Mouse (Mus musculus) brain, embryonic 14.5 days (tissue): ENCODE results near the gene Dcaf8. TPM values are rescaled to one million over a fixed set of nuclear protein-coding genes. Genes with fewer than 3 reads are reported as not detected.
A peak's percentile ranks its signal among the peaks of the same experiment; 100 is the strongest.

Experiments used
- DNase-seq: peaks from one replicate; pipeline ENCODE4 v3.0.0-alpha.2; 2011; ENCODE audit warnings: low read depth
- CTCF ChIP-seq: fragments of 200-500 bp; IDR thresholded peaks from 2 replicates; pipeline ENCODE4 v1.5.1; 2012; ENCODE audit warnings: inconsistent platforms, mild to moderate bottlenecking, moderate library complexity, borderline replicate concordance; ENCODE audit not compliant: insufficient read depth, insufficient read length; ENCODE audit errors: extremely low read depth
- POLR2A ChIP-seq: fragments of 200-500 bp; IDR thresholded peaks from 2 replicates; pipeline ENCODE4 v1.6.1; 2012; ENCODE audit warnings: mild to moderate bottlenecking, inconsistent platforms, borderline replicate concordance; ENCODE audit not compliant: poor library complexity, insufficient read depth, insufficient read length, severe bottlenecking; ENCODE audit errors: extremely low read depth
- polyA plus RNA-seq: library from polyadenylated mRNA; depleted of rRNA; stranded (reverse); fragments of >200 nt; gene quantifications from 2 replicates; pipeline ENCODE4 v1.2.3, GENCODE M21; 2012

Gene Dcaf8
- polyA plus RNA-seq, 1 experiment = 76.6 TPM

GRCm38 (mm10) chr1:172198316-172198715 is 50.4 kb downstream of the Dcaf8 start:
- TF ChIP-seq POLR2A (no peak), CTCF (no peak)

DNA sequence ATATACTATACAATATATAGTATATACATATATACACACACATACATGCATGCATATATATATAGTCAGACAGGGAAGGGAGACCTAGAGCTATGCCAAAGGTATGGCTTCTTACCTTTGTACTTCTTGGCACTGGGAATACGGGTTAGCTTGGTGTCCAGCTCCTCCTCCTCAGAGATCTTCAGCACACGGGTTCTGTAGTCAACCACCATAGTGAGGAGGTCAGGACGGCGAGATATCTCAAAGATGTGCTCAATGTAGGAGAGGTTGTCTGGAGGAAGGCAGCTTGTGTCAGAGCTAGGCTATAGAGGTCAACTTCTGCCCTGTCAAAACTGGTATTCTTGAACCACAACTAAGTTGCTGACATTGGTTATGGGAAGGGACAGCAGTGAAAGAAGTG is 51.1 kb downstream of the Dcaf8 start:
- DNase-seq = no peak
- TF ChIP-seq POLR2A (no peak), CTCF (no peak)

More at GRCm38 (mm10) chr1:172198316-172198715, 50.4 kb downstream of the Dcaf8 start:
- no peak for DNase-seq

DNA sequence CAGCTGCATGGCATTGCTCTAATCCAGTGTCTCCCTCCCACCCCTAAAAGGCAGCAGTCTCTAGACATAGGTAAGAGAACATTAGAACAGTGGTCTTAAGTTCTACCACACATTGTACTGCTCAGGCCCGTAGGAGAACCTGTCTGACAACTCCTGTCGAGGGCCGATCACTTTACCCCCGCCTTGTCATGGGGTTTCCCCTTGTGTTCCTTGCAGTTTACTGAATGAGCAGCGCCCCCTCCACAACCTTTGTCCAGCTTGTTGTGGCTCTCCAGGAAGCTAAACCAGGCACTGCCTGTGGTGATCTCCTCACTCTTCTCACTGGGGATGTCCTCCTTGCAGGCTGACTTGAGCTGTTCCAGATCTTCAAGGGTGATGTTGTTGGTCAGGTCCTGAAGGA is 52.3 kb downstream of the Dcaf8 start:
- DNase-seq = no peak
- TF ChIP-seq POLR2A (no peak), CTCF (no peak)

DNA sequence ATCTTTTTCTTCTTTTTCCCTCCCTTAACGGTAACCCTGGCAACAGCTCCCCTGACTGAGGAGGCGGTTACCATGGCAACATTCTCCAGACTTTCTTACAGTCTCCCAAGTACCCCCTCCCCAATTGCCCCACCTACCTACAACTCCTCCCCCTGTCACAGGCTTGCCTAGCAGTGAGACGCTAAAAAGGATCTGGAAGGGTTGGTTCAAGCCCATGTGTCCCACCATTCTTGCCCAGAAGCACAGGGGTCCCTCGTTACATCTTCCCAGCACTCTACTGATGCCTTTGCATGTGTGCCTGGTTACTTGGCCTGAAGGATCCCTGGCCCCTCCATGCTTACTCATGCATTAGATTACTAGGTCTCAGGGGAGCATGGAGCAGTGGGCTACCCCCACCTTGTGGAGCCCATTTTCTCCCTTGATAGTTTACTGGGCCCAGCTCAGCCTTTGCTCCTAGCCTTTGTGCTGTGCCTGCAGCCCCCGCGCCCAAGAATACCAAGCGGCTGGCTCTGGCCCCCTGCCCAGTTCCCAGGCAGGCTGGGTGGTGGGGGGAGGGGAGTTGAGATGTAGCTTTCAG is 53.1 kb downstream of the Dcaf8 start:
- DNase-seq = peak; percentile 98

GRCm38 (mm10) chr1:172201967-172202880 is 54.3 kb downstream of the Dcaf8 start:
- DNase-seq = peak; percentile 84

More for the DNA sequence above, 53.1 kb downstream of the Dcaf8 start:
- TF ChIP-seq POLR2A (no peak), CTCF (no peak)

DNA sequence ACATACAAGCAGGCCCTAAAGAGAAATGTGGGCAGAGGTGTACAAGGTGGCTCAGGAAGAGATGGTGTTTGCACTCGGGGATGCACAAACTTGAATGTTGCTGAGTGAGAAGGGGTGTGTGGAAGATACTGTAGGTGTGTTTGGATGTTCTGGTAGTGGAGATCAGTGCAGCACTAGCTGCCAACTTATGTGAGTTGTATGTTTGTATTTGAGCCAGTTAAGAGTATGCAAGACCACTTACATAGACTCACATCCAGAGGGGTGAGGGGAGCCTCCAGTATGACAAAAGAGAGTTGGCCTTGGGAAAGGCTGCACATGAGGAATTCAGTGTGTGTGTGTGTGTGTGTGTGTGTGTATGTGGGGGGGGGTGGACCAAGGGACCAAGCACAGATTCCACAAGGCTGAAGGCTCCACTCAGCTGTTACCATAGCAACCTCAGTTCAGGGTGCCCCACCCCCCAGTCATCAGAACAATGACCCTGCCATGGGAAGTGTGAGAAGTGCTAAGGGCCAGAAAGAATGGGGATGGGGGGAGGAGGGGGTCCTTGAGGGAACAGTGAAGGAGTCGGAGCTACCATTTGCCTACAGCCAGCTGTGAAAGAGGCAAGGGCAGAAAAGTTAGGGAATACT is 55.1 kb downstream of the Dcaf8 start:
- TF ChIP-seq CTCF (no peak), POLR2A (no peak)
- DNase-seq = peak; percentile 97

More at GRCm38 (mm10) chr1:172201967-172202880, 54.3 kb downstream of the Dcaf8 start:
- TF ChIP-seq POLR2A (no peak), CTCF (no peak)

DNA sequence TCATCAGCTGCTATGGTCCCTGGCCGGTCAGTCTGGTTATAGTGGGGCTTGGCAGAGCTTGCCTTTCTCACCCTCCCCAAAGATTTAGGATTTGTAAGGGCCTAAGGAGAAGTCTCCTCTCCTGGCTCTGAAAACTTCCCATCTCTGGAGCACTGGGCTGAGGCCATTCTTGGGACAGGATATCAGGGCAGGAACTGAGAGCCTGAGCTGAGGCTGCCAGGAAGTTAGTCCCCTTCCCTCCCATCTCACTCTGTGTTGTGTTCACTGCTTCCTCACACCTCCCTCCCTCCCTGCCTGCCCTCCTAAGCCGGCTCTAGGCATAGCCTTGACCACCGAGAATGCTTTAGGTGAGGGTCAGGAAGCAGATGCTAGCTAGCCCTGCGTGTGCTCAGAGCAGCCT is 55.7 kb downstream of the Dcaf8 start:
- DNase-seq = peak; percentile 41
- TF ChIP-seq POLR2A (no peak), CTCF (no peak)

GRCm38 (mm10) chr1:172204033-172204813 is 56.3 kb downstream of the Dcaf8 start:
- no peak for TF ChIP-seq CTCF
- no peak for TF ChIP-seq POLR2A
- peak; percentile 59 for DNase-seq

GRCm38 (mm10) chr1:172204814-172205740 is 57.2 kb downstream of the Dcaf8 start:
- DNase-seq = peak; percentile 81
- no peak for TF ChIP-seq POLR2A
- TF ChIP-seq CTCF = no peak

DNA sequence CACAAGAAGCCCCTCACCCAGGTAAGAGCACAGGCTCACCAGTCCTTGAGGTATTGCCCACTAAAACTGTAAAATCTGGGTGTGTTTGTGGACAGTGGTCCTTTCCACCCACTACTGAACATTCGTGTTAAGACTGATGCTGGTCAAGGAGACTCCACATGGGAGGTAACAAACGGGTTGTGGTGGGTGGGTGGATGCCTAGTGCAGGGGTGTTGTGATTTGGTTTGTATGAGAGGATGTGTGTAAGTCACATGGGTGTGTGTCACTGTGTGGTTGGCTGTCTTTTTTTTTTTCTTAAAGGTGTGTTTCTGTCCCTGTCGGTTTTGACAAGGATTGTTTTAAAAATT is 57.8 kb downstream of the Dcaf8 start:
- TF ChIP-seq CTCF = no peak
- TF ChIP-seq POLR2A = no peak
- peak; percentile 59 for DNase-seq
